Mouse (Mus musculus) hindbrain, embryonic 12.5 days (tissue): ENCODE results near the gene Ifna7. TPM values are rescaled to one million over a fixed set of nuclear protein-coding genes. Genes with fewer than 3 reads are reported as not detected.

ENCODE experiments used
- ATAC-seq: fragments of 200-750 bp; cut with Nextera tagmentation; 2 replicates; pipeline ENCODE4 v1.8.0; 2017; ENCODE audit warnings: moderate TSS enrichment; ENCODE audit not compliant: low FRiP score
- H3K27ac ChIP-seq: fragments of 300-500 bp; sonication (generic); 2 replicates; pipeline ENCODE4 v1.5.1; 2016; ENCODE audit warnings: mild to moderate bottlenecking
- H3K27me3 ChIP-seq: fragments of 300-500 bp; sonication (generic); 2 replicates; pipeline ENCODE4 v1.6.1; 2016; ENCODE audit warnings: mild to moderate bottlenecking
- H3K36me3 ChIP-seq: fragments of 300-500 bp; sonication (generic); 2 replicates; pipeline ENCODE4 v1.6.1; 2016; ENCODE audit warnings: mild to moderate bottlenecking
- H3K4me1 ChIP-seq: fragments of 300-500 bp; sonication (generic); 2 replicates; pipeline ENCODE4 v1.6.1; 2016
- H3K4me2 ChIP-seq: fragments of 300-500 bp; sonication (generic); replicated peaks from 2 replicates; pipeline ENCODE4 v1.6.1; 2016; ENCODE audit warnings: mild to moderate bottlenecking
- H3K4me3 ChIP-seq: fragments of 300-500 bp; sonication (generic); 2 replicates; pipeline ENCODE4 v1.5.1; 2016; ENCODE audit warnings: mild to moderate bottlenecking
- H3K9ac ChIP-seq: fragments of 300-500 bp; sonication (generic); 2 replicates; pipeline ENCODE4 v1.6.1; 2016; ENCODE audit warnings: mild to moderate bottlenecking, moderate library complexity
- H3K9me3 ChIP-seq: fragments of 300-500 bp; sonication (generic); replicated peaks from 2 replicates; pipeline ENCODE4 v1.6.1; 2016; ENCODE audit warnings: mild to moderate bottlenecking
- WGBS: fragments of 180-500 bp; shearing (Covaris S2); methylation state at CpG from one replicate; pipeline ENCODE4 v1.1.7; 2016; 5-methylcytosine and 5-hydroxymethylcytosine counted together
- polyA plus RNA-seq: library from polyadenylated mRNA; unstranded; fragments of >200 nt; fragmentation: Nextera tagmentation; extraction: Ambion mirVana; gene quantifications from 2 replicates; pipeline ENCODE4 v1.2.1, GENCODE M21; 2016

The Ifna7 gene
- polyA plus RNA-seq, 1 experiment from 2014 or later, result not detected

- Histone ChIP-seq H3K4me3 (no peak within 1 kb of the TSS), H3K4me1 (no peaks in the 10 kb centered on the region), H3K27ac (no peak within 1 kb of the TSS), H3K27me3 (no peaks in the 10 kb centered on the region), H3K4me2 (no peak within 1 kb of the TSS), H3K9me3 (no peaks in the 10 kb centered on the region), H3K9ac (no peak within 1 kb of the TSS), H3K36me3 (no peaks in the 10 kb centered on the region)
- 75% methylated on average over 1 of the region's 1 CpGs for WGBS
- no peak for ATAC-seq
Measured at GRCm38 (mm10) chr4:88849698-88850097, 33.7 kb downstream of the Ifna7 start, which contains the start of gene Ifna1. Ifna1 (plus strand) TSS chr4:88850087.

- no peaks in the 10 kb centered on the region for H3K27me3 ChIP-seq
- no peaks in the 10 kb centered on the region for H3K4me1 ChIP-seq
- no peak overlapping the region for H3K9ac ChIP-seq
- no peaks in the 10 kb centered on the region for H3K9me3 ChIP-seq
- no peak overlapping the region for H3K4me3 ChIP-seq
- no peak for ATAC-seq
- no peaks in the 10 kb centered on the region for H3K36me3 ChIP-seq
- H3K27ac ChIP-seq, result no peak overlapping the region
- 32% methylated on average over 4 of the region's 4 CpGs for WGBS
- no peak overlapping the region for H3K4me2 ChIP-seq
Measured at GRCm38 (mm10) chr4:88851026-88851763, 35.2 kb downstream of the Ifna7 start.

- Histone ChIP-seq H3K4me1 (peaks cover 7% of the 10 kb centered on the region), H3K27me3 (no peaks in the 10 kb centered on the region), H3K9me3 (no peaks in the 10 kb centered on the region), H3K9ac (no peak overlapping the region), H3K36me3 (no peaks in the 10 kb centered on the region), H3K4me2 (no peak overlapping the region), H3K27ac (no peak overlapping the region), H3K4me3 (no peak overlapping the region)
- ATAC-seq, result no peak
Measured at GRCm38 (mm10) chr4:88859214-88859613, 43.2 kb downstream of the Ifna7 start.

DNA sequence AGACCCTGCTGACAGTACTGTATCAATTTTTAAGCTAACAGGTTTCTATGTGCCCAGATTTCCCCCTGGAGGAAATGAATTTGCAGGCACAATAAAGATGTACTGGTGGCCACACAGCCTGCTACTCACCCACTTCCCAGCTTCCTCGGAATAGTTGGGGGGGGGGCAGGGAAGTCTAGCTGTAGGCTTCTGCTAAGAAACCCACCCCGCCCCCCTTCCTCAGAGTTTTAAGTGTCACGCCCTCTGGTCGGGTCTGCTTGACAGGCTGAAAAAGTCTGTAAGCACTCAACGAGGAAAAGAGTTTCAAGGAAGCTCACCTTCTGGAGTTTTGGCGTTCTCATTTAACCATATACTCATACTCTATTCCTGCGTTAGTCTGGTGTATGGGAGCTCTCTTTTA, 47.3 kb downstream of the Ifna7 start:
- H3K9me3 ChIP-seq, result no peaks in the 10 kb centered on the region
- 5% methylated on average over 7 of the region's 7 CpGs for WGBS
- H3K4me2 ChIP-seq, result no peak overlapping the region
- H3K9ac ChIP-seq, result no peak overlapping the region
- H3K4me1 ChIP-seq, result peaks cover 7% of the 10 kb centered on the region
- no peaks in the 10 kb centered on the region for H3K36me3 ChIP-seq
- H3K4me3 ChIP-seq, result no peak overlapping the region
- H3K27ac ChIP-seq, result no peak overlapping the region
- no peaks in the 10 kb centered on the region for H3K27me3 ChIP-seq
- no peak for ATAC-seq

DNA sequence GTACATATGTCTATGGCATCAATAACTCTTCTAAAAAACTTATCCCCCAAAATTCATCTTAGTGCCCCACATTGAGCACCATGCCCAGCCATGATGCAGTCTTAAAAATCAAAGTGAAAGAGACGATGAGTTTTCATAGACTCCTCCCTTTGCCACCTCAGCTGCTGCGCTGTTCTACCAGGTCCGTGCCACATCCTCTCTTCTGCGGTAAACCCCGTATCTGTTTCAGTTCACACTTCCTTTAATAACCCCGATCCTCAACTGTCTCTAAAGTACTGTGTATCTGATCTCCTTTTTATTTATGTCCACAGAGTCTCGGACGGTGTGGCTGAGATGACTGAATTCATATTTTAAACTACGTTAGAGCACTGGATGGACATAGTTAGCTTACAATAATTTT, 48.6 kb downstream of the Ifna7 start:
- no peaks in the 10 kb centered on the region for H3K36me3 ChIP-seq
- 0 out of 2 replicates have a peak, but pooled peaks cover 5% of the 10 kb centered on the region for H3K27me3 ChIP-seq
- H3K4me1 ChIP-seq, result peaks cover 7% of the 10 kb centered on the region
- no peak overlapping the region for H3K4me2 ChIP-seq
- WGBS, result 68% methylated on average over 9 of the region's 9 CpGs
- H3K9ac ChIP-seq, result no peak overlapping the region
- no peak overlapping the region for H3K4me3 ChIP-seq
- H3K27ac ChIP-seq, result no peak overlapping the region
- H3K9me3 ChIP-seq, result no peaks in the 10 kb centered on the region
- no peak for ATAC-seq

- H3K9me3 ChIP-seq, result no peaks in the 10 kb centered on the region
- no peak overlapping the region for H3K27ac ChIP-seq
- ATAC-seq, result no peak
- H3K4me1 ChIP-seq, result peaks cover 7% of the 10 kb centered on the region
- H3K27me3 ChIP-seq, result 0 out of 2 replicates have a peak, but pooled peaks cover 5% of the 10 kb centered on the region
- H3K4me3 ChIP-seq, result no peak overlapping the region
- H3K4me2 ChIP-seq, result no peak overlapping the region
- no peak overlapping the region for H3K9ac ChIP-seq
- no peaks in the 10 kb centered on the region for H3K36me3 ChIP-seq
- 56% methylated on average over 6 of the region's 6 CpGs for WGBS
Measured at GRCm38 (mm10) chr4:88865011-88865569, 49.1 kb downstream of the Ifna7 start.

Other genes with a start within 250 kb of the Ifna7 start
- not detected in 2 replicates for gene Ifna14, start 244.4 kb upstream of the Ifna7 start, polyA plus RNA-seq
- not detected in 2 replicates for gene Ifna9, start 223.8 kb upstream of the Ifna7 start, polyA plus RNA-seq
- not detected in 2 replicates for gene Ifna12, start 212.9 kb upstream of the Ifna7 start, polyA plus RNA-seq
- not detected in 2 replicates for gene C87499, start 181.8 kb upstream of the Ifna7 start, polyA plus RNA-seq
- gene Ifna13, start 171.8 kb upstream of the Ifna7 start, polyA plus RNA-seq, result not detected in 2 replicates
- not detected in 2 replicates for gene Ifna16, start 139.3 kb upstream of the Ifna7 start, polyA plus RNA-seq
- not detected in 2 replicates for gene Ifna2, start 132.3 kb upstream of the Ifna7 start, polyA plus RNA-seq
- gene Ifnab, start 124.9 kb upstream of the Ifna7 start, polyA plus RNA-seq, result not detected in 2 replicates
- gene Gm26566, start 94.4 kb upstream of the Ifna7 start, polyA plus RNA-seq, result 1.4 and 1.9 TPM in 2 replicates
- 144 and 152 TPM in 2 replicates for gene Klhl9, start 93.8 kb upstream of the Ifna7 start, polyA plus RNA-seq
- gene Gm13271, start 61.4 kb upstream of the Ifna7 start, polyA plus RNA-seq, result not detected in 2 replicates
- gene Gm13283, start 56.1 kb upstream of the Ifna7 start, polyA plus RNA-seq, result 0.31 and 0.39 TPM in 2 replicates
- not detected in 2 replicates for gene Gm13290, start 42.4 kb upstream of the Ifna7 start, polyA plus RNA-seq
- gene Gm13289, start 39.3 kb upstream of the Ifna7 start, polyA plus RNA-seq, result not detected in 2 replicates
- not detected in 2 replicates for gene Gm13272, start 36.4 kb upstream of the Ifna7 start, polyA plus RNA-seq
- not detected in 2 replicates for gene Ifnz, start 34.1 kb upstream of the Ifna7 start, polyA plus RNA-seq
- 0.62 TPM in 1 of 2 replicates, not detected in the other for gene Gm13276, start 30.5 kb upstream of the Ifna7 start, polyA plus RNA-seq
- gene Gm13277, start 27.6 kb upstream of the Ifna7 start, polyA plus RNA-seq, result not detected in 2 replicates
- gene Gm13278, start 24.7 kb upstream of the Ifna7 start, polyA plus RNA-seq, result not detected in 2 replicates
- gene Gm13275, start 21.7 kb upstream of the Ifna7 start, polyA plus RNA-seq, result not detected in 2 replicates
- not detected in 2 replicates for gene Gm13279, start 18.8 kb upstream of the Ifna7 start, polyA plus RNA-seq
- 0.26 and 0.95 TPM in 2 replicates for gene Gm13285, start 16.6 kb upstream of the Ifna7 start, polyA plus RNA-seq
- gene Gm13287, start 13.0 kb upstream of the Ifna7 start, polyA plus RNA-seq, result not detected in 2 replicates
- gene Gm13288, start 10.7 kb upstream of the Ifna7 start, polyA plus RNA-seq, result not detected in 2 replicates
- not detected in 2 replicates for gene Ifna11, start 3.7 kb downstream of the Ifna7 start, polyA plus RNA-seq
- gene Ifna6, start 11.2 kb downstream of the Ifna7 start, polyA plus RNA-seq, result not detected in 2 replicates
- gene Ifna5, start 19.3 kb downstream of the Ifna7 start, polyA plus RNA-seq, result not detected in 2 replicates
- not detected in 2 replicates for gene Ifna4, start 25.6 kb downstream of the Ifna7 start, polyA plus RNA-seq
- gene Ifna1, start 33.9 kb downstream of the Ifna7 start, polyA plus RNA-seq, result not detected in 2 replicates
- gene Ifne, start 64.0 kb downstream of the Ifna7 start, polyA plus RNA-seq, result not detected in 2 replicates